Mouse (Mus musculus) urinary bladder, postnatal 0 days (tissue): ENCODE measurements around the gene Creg2. TPM values are rescaled to one million over a fixed set of nuclear protein-coding genes. Genes with fewer than 3 reads are reported as not detected.

ENCODE experiments used
- polyA plus RNA-seq: library from polyadenylated mRNA; unstranded; fragments of >200 nt; fragmentation: Nextera tagmentation; extraction: Ambion mirVana; gene quantifications from 2 replicates; pipeline ENCODE4 v1.2.1, GENCODE M21; 2015

Gene Creg2
- 0.04 and 0.10 TPM in 2 replicates for polyA plus RNA-seq

GRCm38 (mm10) chr1:39651241-39651548 lies at the start of gene Creg2:
Gene Creg2, minus strand, starts transcription at chr1:39651474.

GRCm38 (mm10) chr1:39577253-39577705 lies 74.0 kb downstream of the Creg2 start, which contains the start of gene Rnf149:
Gene Rnf149, minus strand, starts transcription at chr1:39577405.

Other genes starting within 250 kb of the Creg2 start
- 5.3 and 5.4 TPM in 2 replicates for gene Tbc1d8, start 172.7 kb downstream of the Creg2 start, polyA plus RNA-seq
- 10.6 and 12.7 TPM in 2 replicates for gene Cnot11, start 116.5 kb downstream of the Creg2 start, polyA plus RNA-seq
- 14.1 and 16.7 TPM in 2 replicates for gene Rnf149, start 74.1 kb downstream of the Creg2 start, polyA plus RNA-seq
- 0.11 TPM in 1 of 2 replicates, not detected in the other for gene Rfx8, start 69.5 kb upstream of the Creg2 start, polyA plus RNA-seq
- 5.1 and 8.7 TPM in 2 replicates for gene Gm3646, start 153.9 kb upstream of the Creg2 start, polyA plus RNA-seq
- gene Map4k4, start 249.4 kb upstream of the Creg2 start, polyA plus RNA-seq = 11.8 and 13.8 TPM in 2 replicates